Mouse (Mus musculus) forebrain, embryonic 16.5 days (tissue): ENCODE measurements around the gene Tspear. TPM values are rescaled to one million over a fixed set of nuclear protein-coding genes. Genes with fewer than 3 reads are reported as not detected.
"Not testable (repeated sequence)": the region's sequence is repeated elsewhere in the genome, so short reads cannot be mapped to it uniquely, and the experiment has no call there.

Experiments used
- ATAC-seq: fragments of 200-750 bp; cut with Nextera tagmentation; 2 replicates; pipeline ENCODE4 v1.8.0; 2017; ENCODE audit warnings: mild to moderate bottlenecking, moderate library complexity
- H3K27ac ChIP-seq: fragments of 300-500 bp; sonication (generic); 2 replicates; pipeline ENCODE4 v1.5.1; 2014; ENCODE audit warnings: low read length, control low read depth
- H3K27me3 ChIP-seq: fragments of 300-500 bp; sonication (generic); replicated peaks from 2 replicates; pipeline ENCODE4 v1.6.1; 2014; ENCODE audit warnings: low read length; ENCODE audit not compliant: control insufficient read depth, insufficient read depth
- H3K36me3 ChIP-seq: fragments of 300-500 bp; sonication (generic); 2 replicates; pipeline ENCODE4 v1.6.1; 2014; ENCODE audit not compliant: control insufficient read depth, insufficient read depth
- H3K4me1 ChIP-seq: fragments of 300-500 bp; sonication (generic); replicated peaks from 2 replicates; pipeline ENCODE4 v1.6.1; 2014; ENCODE audit warnings: low read length; ENCODE audit not compliant: control insufficient read depth, insufficient read depth
- H3K4me2 ChIP-seq: fragments of 300-500 bp; sonication (generic); 2 replicates; pipeline ENCODE4 v1.6.1; 2014; ENCODE audit warnings: mild to moderate bottlenecking, low read length, control low read depth
- H3K4me3 ChIP-seq: fragments of 300-500 bp; sonication (generic); replicated peaks from 2 replicates; pipeline ENCODE4 v1.5.1; 2014; ENCODE audit warnings: mild to moderate bottlenecking, low read length, control low read depth
- H3K9ac ChIP-seq: fragments of 300-500 bp; sonication (generic); replicated peaks from 2 replicates; pipeline ENCODE4 v1.6.1; 2014; ENCODE audit warnings: low read depth, low read length, control low read depth
- H3K9me3 ChIP-seq: fragments of 300-500 bp; sonication (generic); 2 replicates; pipeline ENCODE4 v1.6.1; 2016; ENCODE audit warnings: low read length; ENCODE audit not compliant: control insufficient read depth
- WGBS: fragments of 180-500 bp; shearing (Covaris S2); extraction: QIAGEN DNeasy Blood & Tissue Kit; methylation state at CpG from one replicate; pipeline ENCODE4 v1.1.7; 2014; 5-methylcytosine and 5-hydroxymethylcytosine counted together
- polyA plus RNA-seq: library from polyadenylated mRNA; unstranded; fragments of >200 nt; fragmentation: Nextera tagmentation; extraction: Ambion mirVana; gene quantifications from 2 replicates; pipeline ENCODE4 v1.2.1, GENCODE M21; 2015

The Tspear gene
- polyA plus RNA-seq, 1 experiment from 2014 or later = 0.30 TPM

- WGBS = 51% methylated on average over 4 of the region's 4 CpGs
- no peaks in the 10 kb centered on the region for H3K9me3 ChIP-seq
- H3K4me1 ChIP-seq = no peaks in the 10 kb centered on the region
- no peak for ATAC-seq
- no peak overlapping the region for H3K9ac ChIP-seq
- H3K4me3 ChIP-seq = no peak overlapping the region
- no peak overlapping the region for H3K4me2 ChIP-seq
- no peaks in the 10 kb centered on the region for H3K27me3 ChIP-seq
- no peak overlapping the region for H3K27ac ChIP-seq
- no peaks in the 10 kb centered on the region for H3K36me3 ChIP-seq
Observed at GRCm38 (mm10) chr10:77729241-77729640, 42.9 kb downstream of the Tspear start.

GRCm38 (mm10) chr10:77735928-77736327 is 49.6 kb downstream of the Tspear start:
- Histone ChIP-seq H3K27me3 (no peaks in the 10 kb centered on the region), H3K36me3 (no peaks in the 10 kb centered on the region), H3K9me3 (no peaks in the 10 kb centered on the region; the same call in 1 of the 2 replicates), H3K27ac (no peak overlapping the region), H3K4me3 (no peak overlapping the region), H3K9ac (no peak overlapping the region), H3K4me2 (no peak overlapping the region), H3K4me1 (no peaks in the 10 kb centered on the region)
- ATAC-seq = no peak
- WGBS = 89% methylated on average over 1 of the region's 1 CpGs

- no peak for ATAC-seq
- H3K36me3 ChIP-seq = no peaks in the 10 kb centered on the region
- H3K4me3 ChIP-seq = no peak overlapping the region
- no peak overlapping the region for H3K9ac ChIP-seq
- no peaks in the 10 kb centered on the region for H3K27me3 ChIP-seq
- H3K4me1 ChIP-seq = no peaks in the 10 kb centered on the region
- H3K4me2 ChIP-seq = no peak overlapping the region
- WGBS = 91% methylated on average over 4 of the region's 4 CpGs
- H3K27ac ChIP-seq = no peak overlapping the region
- no peaks in the 10 kb centered on the region; the same call in 1 of the 2 replicates for H3K9me3 ChIP-seq
Observed at GRCm38 (mm10) chr10:77738929-77739328, 52.6 kb downstream of the Tspear start.

- not testable (repeated sequence) for H3K9ac ChIP-seq, ATAC-seq, H3K9me3 ChIP-seq, H3K27ac ChIP-seq, H3K27me3 ChIP-seq, H3K36me3 ChIP-seq, H3K4me3 ChIP-seq, H3K4me1 ChIP-seq, H3K4me2 ChIP-seq
- WGBS = 61% methylated on average over 4 of the region's 5 CpGs
Observed at GRCm38 (mm10) chr10:77741924-77742688, 55.7 kb downstream of the Tspear start, which contains the start of gene Gm18596. Gene Gm18596, minus strand, starts transcription at chr10:77742638.

- not testable (repeated sequence) for H3K9me3 ChIP-seq, H3K4me1 ChIP-seq, H3K4me2 ChIP-seq, H3K9ac ChIP-seq, H3K27ac ChIP-seq, H3K36me3 ChIP-seq, ATAC-seq, H3K27me3 ChIP-seq, H3K4me3 ChIP-seq
- 56% methylated on average over 1 of the region's 1 CpGs for WGBS
Observed at GRCm38 (mm10) chr10:77750686-77751085, 64.3 kb downstream of the Tspear start.

- 71% methylated on average over 1 of the region's 1 CpGs for WGBS
- not testable (repeated sequence) for H3K27ac ChIP-seq, H3K4me1 ChIP-seq, H3K4me2 ChIP-seq, H3K9ac ChIP-seq, H3K27me3 ChIP-seq, H3K36me3 ChIP-seq, H3K4me3 ChIP-seq, H3K9me3 ChIP-seq, ATAC-seq
Observed at GRCm38 (mm10) chr10:77751254-77751653, 64.9 kb downstream of the Tspear start, which contains the start of gene Gm9736. Gene Gm9736, minus strand, starts transcription at chr10:77751354.

- not testable (repeated sequence) for H3K27me3 ChIP-seq, H3K4me1 ChIP-seq, H3K4me3 ChIP-seq, H3K9ac ChIP-seq, H3K4me2 ChIP-seq, H3K9me3 ChIP-seq, ATAC-seq, H3K36me3 ChIP-seq, H3K27ac ChIP-seq
- WGBS = 64% methylated on average over 3 of the region's 3 CpGs
Observed at GRCm38 (mm10) chr10:77752312-77752711, 65.9 kb downstream of the Tspear start.

GRCm38 (mm10) chr10:77753448-77753847 is 67.1 kb downstream of the Tspear start:
- H3K27ac ChIP-seq = no peak overlapping the region
- H3K9me3 ChIP-seq = no peaks in the 10 kb centered on the region
- H3K9ac ChIP-seq = no peak overlapping the region
- H3K27me3 ChIP-seq = no peaks in the 10 kb centered on the region
- no peak overlapping the region for H3K4me2 ChIP-seq
- H3K4me1 ChIP-seq = no peaks in the 10 kb centered on the region
- H3K36me3 ChIP-seq = no peaks in the 10 kb centered on the region
- no peak for ATAC-seq
- no peak overlapping the region for H3K4me3 ChIP-seq

GRCm38 (mm10) chr10:77759582-77759981 is 73.2 kb downstream of the Tspear start, which contains the start of gene Gm3233:
Gene Gm3233, minus strand, starts transcription at chr10:77759682.
- no CpG with 5 or more reads among the region's 1 CpGs for WGBS
- not testable (repeated sequence) for H3K4me3 ChIP-seq, ATAC-seq, H3K9ac ChIP-seq, H3K27ac ChIP-seq, H3K36me3 ChIP-seq, H3K27me3 ChIP-seq, H3K9me3 ChIP-seq, H3K4me1 ChIP-seq, H3K4me2 ChIP-seq
